Mouse (Mus musculus): ENCODE data around the gene Evx2. TPM values are rescaled to one million over a fixed set of nuclear protein-coding genes. Genes with fewer than 3 reads are reported as not detected.
A peak's percentile ranks its signal among the peaks of the same experiment; 100 is the strongest.

Gene Evx2
- total RNA-seq, 2 experiments from 2014 or later = 0.07 TPM; not detected in 1

- DNase-seq = no peak
Measured at GRCm38 (mm10) chr2:74667191-74667841, 8.0 kb upstream of the Evx2 start.

GRCm38 (mm10) chr2:74666411-74666810 is 7.1 kb upstream of the Evx2 start:
- DNase-seq = no peak

DNA sequence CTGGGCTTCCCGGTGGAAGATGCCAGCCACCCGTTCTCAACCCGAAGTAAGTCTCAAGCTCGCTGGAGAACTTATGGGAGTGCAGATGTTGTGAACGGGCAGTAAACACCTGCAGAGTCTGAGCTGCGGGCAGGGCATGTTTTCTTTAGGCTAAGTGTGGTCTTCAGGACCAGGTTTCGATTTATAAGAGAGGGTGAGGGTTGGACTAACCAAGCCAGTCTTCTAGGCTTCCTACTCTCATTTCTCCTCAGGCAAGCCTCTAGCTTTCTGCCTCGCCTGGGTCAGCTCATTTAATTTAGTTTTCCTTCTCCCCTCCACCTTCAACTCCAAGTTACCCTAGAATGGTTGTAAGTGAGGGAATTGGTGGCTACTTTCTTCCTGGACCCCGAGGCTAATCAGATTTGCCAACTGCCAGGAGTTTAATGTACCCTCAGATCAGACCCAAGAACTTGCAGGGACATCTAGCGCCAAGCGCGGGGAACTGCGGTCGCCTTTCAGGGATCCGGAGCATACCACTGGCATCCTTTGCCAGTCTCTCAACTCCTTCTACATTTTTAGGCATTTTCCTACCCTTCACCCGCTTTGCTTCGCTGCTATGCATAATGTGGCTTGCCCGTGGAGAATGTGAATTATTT is 4.1 kb upstream of the Evx2 start:
- no peak for DNase-seq

DNA sequence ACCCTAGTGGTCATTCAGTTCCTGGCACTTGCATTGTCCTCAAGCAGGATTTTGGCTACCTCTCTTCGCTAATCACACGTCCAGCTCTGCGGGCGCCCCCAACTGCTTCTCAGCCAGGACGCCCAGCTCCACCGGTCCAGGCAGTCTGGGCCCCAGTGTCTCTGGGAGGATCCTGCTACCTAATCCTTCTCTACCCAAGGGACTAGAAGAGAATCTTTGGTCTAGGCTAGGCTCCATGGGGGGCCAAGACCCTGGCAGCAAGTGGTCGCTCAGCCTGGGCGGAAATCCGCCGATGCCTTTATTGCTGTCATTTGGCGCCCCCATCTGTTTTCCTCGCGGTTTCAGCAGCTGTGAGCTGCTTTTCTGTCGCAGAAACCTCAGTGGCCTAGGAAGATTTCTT is 2.3 kb upstream of the Evx2 start:
- no peak for DNase-seq

- no peak for DNase-seq
Measured at GRCm38 (mm10) chr2:74660421-74661375, 1.3 kb upstream of the Evx2 start.

- no peak for DNase-seq
Measured at GRCm38 (mm10) chr2:74658667-74659371, 538 bp downstream of the Evx2 start.

DNA sequence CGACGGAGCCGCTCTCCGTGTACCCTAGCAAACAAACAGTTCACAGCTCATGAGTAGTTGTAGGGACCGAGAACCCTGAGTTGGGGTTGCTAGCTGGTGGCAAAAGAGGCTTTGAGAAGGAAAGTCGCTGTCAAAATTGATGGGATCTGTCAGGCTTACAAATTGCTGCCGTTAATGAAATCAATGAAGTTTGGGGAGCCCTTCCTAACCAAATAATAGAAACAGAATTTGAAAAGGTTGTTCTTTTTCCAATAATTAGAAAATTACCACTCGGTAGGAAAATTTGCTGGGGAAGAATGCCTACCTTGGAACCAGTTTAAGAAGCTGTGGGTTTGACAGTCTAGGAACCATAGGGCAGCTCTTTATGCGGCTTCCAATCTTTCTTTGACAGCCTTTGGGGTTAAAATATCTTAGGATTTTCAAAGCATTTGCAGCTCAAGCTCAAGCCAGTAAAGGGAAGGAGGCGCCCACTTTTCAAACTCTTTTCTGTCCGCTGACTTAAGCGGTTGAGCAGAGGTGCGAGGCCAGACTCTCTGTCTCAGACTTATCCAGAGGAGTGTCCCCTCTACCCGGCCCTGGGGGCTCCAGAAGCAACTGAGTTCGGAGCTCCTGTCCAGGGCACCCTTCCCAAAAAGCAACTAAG is 1.2 kb downstream of the Evx2 start:
- no peak for DNase-seq

DNA sequence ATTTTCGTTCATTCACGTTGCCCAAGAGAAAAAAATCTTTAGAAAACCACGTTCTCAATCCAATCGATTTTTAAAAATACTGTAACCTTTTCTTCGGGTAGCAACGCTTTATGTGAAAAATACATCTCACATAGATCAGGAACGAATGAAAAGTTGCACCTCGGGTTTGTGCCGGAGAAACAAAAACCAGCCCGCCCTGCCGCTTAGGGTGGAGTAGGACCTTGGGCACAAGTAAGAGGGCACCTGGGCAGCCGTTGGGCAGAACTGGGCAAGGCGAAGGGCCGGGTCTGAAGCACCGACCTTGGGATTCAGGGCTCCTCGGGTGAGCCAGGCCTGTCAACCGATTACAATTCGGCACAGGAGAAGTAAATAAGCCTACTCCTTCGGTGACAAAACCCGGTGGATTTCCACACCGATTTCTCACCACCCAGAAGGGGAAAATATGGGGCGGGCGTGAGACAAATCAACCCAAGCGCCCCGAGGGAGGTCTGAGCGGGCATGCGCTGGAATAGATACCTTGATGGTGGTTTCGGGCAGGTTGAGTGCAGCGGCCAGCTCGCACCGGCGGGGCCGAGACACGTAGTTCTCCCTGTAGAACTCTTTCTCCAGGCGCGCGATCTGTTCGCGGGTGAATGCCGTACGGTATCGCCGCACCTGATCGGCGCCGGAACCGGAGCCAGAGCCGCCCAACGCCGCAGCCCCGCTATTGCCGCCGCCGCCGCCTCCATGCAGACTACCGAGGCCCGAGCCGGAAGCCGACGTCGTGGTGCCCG is 1.9 kb downstream of the Evx2 start:
- DNase-seq = no peak

DNA sequence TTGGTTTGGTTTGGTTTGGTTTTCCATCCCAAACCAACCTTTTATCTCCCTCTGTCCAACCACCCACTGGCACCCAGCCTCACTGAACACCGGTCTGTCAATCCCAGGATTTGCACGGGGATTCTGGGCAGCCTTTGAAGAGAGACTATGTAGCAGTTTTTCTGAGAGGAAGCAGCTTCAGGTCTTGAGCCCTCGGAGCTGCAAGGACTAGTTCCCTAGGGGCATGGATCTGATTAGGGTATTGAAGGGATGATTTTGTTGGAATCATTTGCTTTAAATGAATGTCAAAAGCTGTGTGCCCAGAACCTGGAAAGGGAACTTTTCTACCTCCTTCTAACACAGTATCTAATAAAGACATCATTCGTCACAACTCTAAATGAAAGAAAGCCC is 2.7 kb downstream of the Evx2 start:
- DNase-seq = no peak

- no peak for DNase-seq
Measured at GRCm38 (mm10) chr2:74655821-74656631, 3.3 kb downstream of the Evx2 start.

- DNase-seq = peak; percentile 72
Measured at GRCm38 (mm10) chr2:74655420-74655781, 4.0 kb downstream of the Evx2 start.

GRCm38 (mm10) chr2:74654743-74655419 is 4.5 kb downstream of the Evx2 start:
- DNase-seq = no peak

DNA sequence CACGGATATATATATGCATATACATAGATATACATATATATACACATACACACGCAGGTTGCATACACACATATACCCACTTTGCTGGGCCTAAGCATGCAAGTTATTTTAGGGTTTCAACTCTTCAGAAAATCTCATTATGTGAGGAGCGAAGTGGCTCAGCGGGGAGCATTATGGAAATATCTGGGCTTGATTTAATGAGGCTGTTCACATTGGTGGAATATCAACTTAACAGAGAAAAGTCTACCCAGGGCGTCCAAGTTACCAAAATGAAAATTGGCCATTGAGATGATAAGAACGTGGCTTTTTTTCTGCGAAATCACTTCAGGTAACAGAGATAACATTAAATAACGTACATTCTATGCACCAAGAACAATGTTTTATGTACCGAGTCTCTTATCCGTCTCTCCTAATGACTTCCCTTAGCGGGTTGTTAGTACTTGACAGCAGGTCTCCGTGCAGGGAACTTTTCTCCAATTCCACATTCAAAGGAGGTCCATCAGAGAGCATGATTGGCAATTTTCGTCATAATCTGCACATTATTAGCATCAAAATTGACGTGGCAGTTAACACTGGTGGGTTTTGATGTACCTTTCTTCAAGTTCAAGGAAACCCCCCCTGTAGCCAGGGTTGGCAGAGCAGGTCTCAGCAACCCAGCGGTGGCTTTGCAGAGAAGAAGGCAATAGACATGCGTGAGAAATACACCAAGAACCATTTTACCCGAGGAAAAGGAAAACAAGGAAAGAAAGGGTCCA is 5.4 kb downstream of the Evx2 start:
- no peak for DNase-seq

GRCm38 (mm10) chr2:74652996-74653340 is 6.4 kb downstream of the Evx2 start:
- DNase-seq = no peak

DNA sequence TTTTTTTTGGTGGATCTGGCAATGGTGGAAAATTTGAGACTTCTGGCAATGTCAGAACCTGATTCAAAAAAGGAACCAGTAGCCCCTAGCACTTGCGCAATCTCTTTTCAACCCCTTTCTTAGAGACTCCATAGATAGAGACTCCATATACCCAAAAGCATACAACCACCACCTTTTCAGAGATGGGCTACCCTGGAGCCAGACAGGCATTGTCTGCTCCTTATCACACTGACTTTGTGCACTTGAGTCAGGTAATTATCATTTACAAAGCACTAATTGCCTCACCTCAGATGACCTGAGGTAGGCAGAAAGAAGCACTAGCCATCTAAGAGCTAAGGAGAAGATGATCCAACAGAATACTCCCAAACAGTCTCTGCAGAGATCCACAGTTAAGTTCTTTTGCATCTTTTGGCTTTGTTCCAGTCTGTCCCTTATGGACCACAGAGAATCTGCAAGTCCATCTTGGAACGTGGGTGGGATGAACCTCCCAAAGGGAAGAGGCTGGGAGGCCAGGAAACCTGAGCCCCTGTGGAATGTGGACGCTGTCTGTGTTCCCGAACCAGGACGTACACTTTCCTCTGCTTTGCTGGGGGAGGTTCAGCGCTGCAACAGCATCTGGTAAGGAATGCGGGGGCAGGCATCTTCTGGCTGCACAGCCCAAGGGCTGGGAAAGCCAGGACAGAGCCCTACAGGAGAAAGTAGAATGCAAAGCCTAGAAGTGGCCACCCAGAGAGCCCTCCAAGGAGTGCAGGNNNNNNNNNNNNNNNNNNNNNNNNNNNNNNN is 12.1 kb downstream of the Evx2 start:
- no peak for DNase-seq

- DNase-seq = no peak
Measured at GRCm38 (mm10) chr2:74645631-74646030, 13.7 kb downstream of the Evx2 start.

DNA sequence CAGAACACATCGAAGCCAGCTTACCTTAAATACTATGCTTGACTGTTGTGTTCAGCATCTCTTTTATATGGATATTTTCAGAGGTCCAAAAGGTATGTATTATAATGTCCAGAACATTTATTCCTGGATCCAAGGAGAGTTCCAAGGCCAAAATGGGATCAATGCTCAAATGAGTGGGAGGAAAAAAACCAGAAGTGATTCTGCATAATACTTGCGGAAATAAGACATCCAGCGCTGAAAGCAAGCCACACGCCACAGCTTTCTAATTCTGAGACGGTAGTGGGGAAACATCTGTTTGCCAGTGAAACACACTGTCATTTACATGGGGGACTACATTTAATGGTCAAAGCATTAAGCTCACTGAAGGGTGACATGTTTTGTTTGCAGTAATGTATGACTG is 16.9 kb downstream of the Evx2 start:
- no peak for DNase-seq

- DNase-seq = no peak
Measured at GRCm38 (mm10) chr2:74635412-74635811, 23.9 kb downstream of the Evx2 start.

All from gastrocnemius, postnatal 10 days (tissue).